Mouse (Mus musculus) embryonic facial prominence, embryonic 12.5 days (tissue): ENCODE data around the gene Lancl2. TPM values are rescaled to one million over a fixed set of nuclear protein-coding genes. Genes with fewer than 3 reads are reported as not detected.

Experiments used
- ATAC-seq: fragments of 200-750 bp; cut with Nextera tagmentation; 2 replicates; pipeline ENCODE4 v1.8.0; 2017; ENCODE audit not compliant: insufficient number of reproducible peaks, insufficient read depth, low FRiP score, low TSS enrichment
- H3K27ac ChIP-seq: fragments of 300-500 bp; sonication (generic); 2 replicates; pipeline ENCODE4 v1.5.1; 2016; ENCODE audit warnings: mild to moderate bottlenecking
- H3K27me3 ChIP-seq: fragments of 300-500 bp; sonication (generic); 2 replicates; pipeline ENCODE4 v1.6.1; 2016; ENCODE audit warnings: mild to moderate bottlenecking, moderate library complexity
- H3K36me3 ChIP-seq: fragments of 300-500 bp; sonication (generic); 2 replicates; pipeline ENCODE4 v1.6.1; 2016; ENCODE audit warnings: mild to moderate bottlenecking
- H3K4me1 ChIP-seq: fragments of 300-500 bp; sonication (generic); 2 replicates; pipeline ENCODE4 v1.6.1; 2016
- H3K4me2 ChIP-seq: fragments of 300-500 bp; sonication (generic); replicated peaks from 2 replicates; pipeline ENCODE4 v1.6.1; 2016; ENCODE audit warnings: mild to moderate bottlenecking, moderate library complexity
- H3K4me3 ChIP-seq: fragments of 300-500 bp; sonication (generic); 2 replicates; pipeline ENCODE4 v1.5.1; 2016; ENCODE audit warnings: mild to moderate bottlenecking
- H3K9ac ChIP-seq: fragments of 300-500 bp; sonication (generic); 2 replicates; pipeline ENCODE4 v1.6.1; 2016; ENCODE audit warnings: mild to moderate bottlenecking, moderate library complexity
- H3K9me3 ChIP-seq: fragments of 300-500 bp; sonication (generic); 2 replicates; pipeline ENCODE4 v1.6.1; 2016; ENCODE audit warnings: mild to moderate bottlenecking, moderate library complexity
- WGBS: fragments of 180-500 bp; shearing (Covaris S2); methylation state at CpG from one replicate; pipeline ENCODE4 v1.1.7; 2016; 5-methylcytosine and 5-hydroxymethylcytosine counted together
- polyA plus RNA-seq: library from polyadenylated mRNA; unstranded; fragments of >200 nt; fragmentation: Nextera tagmentation; extraction: Ambion mirVana; gene quantifications from 2 replicates; pipeline ENCODE4 v1.2.1, GENCODE M21; 2016

Lancl2 gene
- polyA plus RNA-seq, 1 experiment from 2014 or later, result 39.7 TPM

- Histone ChIP-seq H3K36me3 (peaks cover 22% of the 10 kb centered on the region), H3K4me3 (no peak overlapping the region), H3K9me3 (no peaks in the 10 kb centered on the region), H3K4me1 (no peaks in the 10 kb centered on the region), H3K9ac (no peak overlapping the region), H3K27me3 (no peaks in the 10 kb centered on the region), H3K4me2 (no peak overlapping the region), H3K27ac (no peak overlapping the region)
- ATAC-seq, result no peak
- 94% methylated on average over 1 of the region's 1 CpGs for WGBS
These were observed 68.3 kb downstream of the Lancl2 start for GRCm38 (mm10) chr6:57770467-57771190.

GRCm38 (mm10) chr6:57773792-57774191, 71.5 kb downstream of the Lancl2 start:
- no peaks in the 10 kb centered on the region for H3K27me3 ChIP-seq
- WGBS, result 95% methylated on average over 1 of the region's 1 CpGs
- H3K36me3 ChIP-seq, result peaks cover 21% of the 10 kb centered on the region
- H3K4me1 ChIP-seq, result no peaks in the 10 kb centered on the region
- no peak overlapping the region for H3K4me2 ChIP-seq
- H3K4me3 ChIP-seq, result no peak overlapping the region
- no peak overlapping the region for H3K27ac ChIP-seq
- ATAC-seq, result no peak
- H3K9me3 ChIP-seq, result no peaks in the 10 kb centered on the region
- no peak overlapping the region for H3K9ac ChIP-seq

- H3K27ac ChIP-seq, result no peak overlapping the region
- no peaks in the 10 kb centered on the region for H3K27me3 ChIP-seq
- 82% methylated on average over 3 of the region's 3 CpGs for WGBS
- H3K9me3 ChIP-seq, result no peaks in the 10 kb centered on the region
- H3K36me3 ChIP-seq, result no peaks in the 10 kb centered on the region
- ATAC-seq, result no peak
- H3K4me2 ChIP-seq, result no peak overlapping the region
- H3K9ac ChIP-seq, result no peak overlapping the region
- H3K4me3 ChIP-seq, result no peak overlapping the region
- H3K4me1 ChIP-seq, result no peaks in the 10 kb centered on the region
These were observed 78.0 kb downstream of the Lancl2 start for GRCm38 (mm10) chr6:57780359-57780758.

- H3K9me3 ChIP-seq, result no peaks in the 10 kb centered on the region
- no peak for ATAC-seq
- peaks cover 5% of the 10 kb centered on the region; the same call in 1 of the 2 replicates for H3K36me3 ChIP-seq
- H3K27me3 ChIP-seq, result no peaks in the 10 kb centered on the region
- WGBS, result 92% methylated on average over 1 of the region's 1 CpGs
- no peak overlapping the region for H3K4me3 ChIP-seq
- H3K9ac ChIP-seq, result no peak overlapping the region
- H3K4me2 ChIP-seq, result no peak overlapping the region
- no peaks in the 10 kb centered on the region for H3K4me1 ChIP-seq
- no peak overlapping the region for H3K27ac ChIP-seq
These were observed 80.3 kb downstream of the Lancl2 start for GRCm38 (mm10) chr6:57782658-57783057.

GRCm38 (mm10) chr6:57784251-57784650, 81.9 kb downstream of the Lancl2 start:
- H3K4me2 ChIP-seq, result no peak overlapping the region
- peaks cover 12% of the 10 kb centered on the region; the same call in 1 of the 2 replicates for H3K36me3 ChIP-seq
- ATAC-seq, result no peak
- no peaks in the 10 kb centered on the region for H3K9me3 ChIP-seq
- H3K4me3 ChIP-seq, result no peak overlapping the region
- no peak overlapping the region for H3K27ac ChIP-seq
- H3K9ac ChIP-seq, result no peak overlapping the region
- 97% methylated on average over 1 of the region's 1 CpGs for WGBS
- no peaks in the 10 kb centered on the region for H3K27me3 ChIP-seq
- no peaks in the 10 kb centered on the region for H3K4me1 ChIP-seq

- Histone ChIP-seq H3K4me2 (no peak overlapping the region), H3K27me3 (no peaks in the 10 kb centered on the region), H3K36me3 (peaks cover 17% of the 10 kb centered on the region; the same call in 1 of the 2 replicates), H3K4me3 (no peak overlapping the region), H3K27ac (no peak overlapping the region), H3K9ac (no peak overlapping the region), H3K4me1 (no peaks in the 10 kb centered on the region), H3K9me3 (no peaks in the 10 kb centered on the region)
- ATAC-seq, result no peak
- WGBS, result 96% methylated on average over 6 of the region's 6 CpGs
These were observed 85.0 kb downstream of the Lancl2 start for GRCm38 (mm10) chr6:57787376-57787775.

Other genes with a start within 250 kb of the Lancl2 start
- gene Ppm1k, start 167.1 kb upstream of the Lancl2 start, polyA plus RNA-seq, result 4.3 and 5.2 TPM in 2 replicates
- gene Herc6, start 121.5 kb upstream of the Lancl2 start, polyA plus RNA-seq, result 1.9 and 2.5 TPM in 2 replicates
- 15.4 and 16.5 TPM in 2 replicates for gene Pyurf, start 10.5 kb upstream of the Lancl2 start, polyA plus RNA-seq
- gene Vopp1, start 122.6 kb downstream of the Lancl2 start, polyA plus RNA-seq, result 71.2 and 76.2 TPM in 2 replicates
- not detected in 2 replicates for gene Vmn1r21, start 147.8 kb downstream of the Lancl2 start, polyA plus RNA-seq
- not detected in 2 replicates for gene Vmn1r22, start 205.5 kb downstream of the Lancl2 start, polyA plus RNA-seq
- gene Vmn1r23, start 224.3 kb downstream of the Lancl2 start, polyA plus RNA-seq, result not detected in 2 replicates